Mouse (Mus musculus) limb, embryonic 13.5 days (tissue): ENCODE measurements around the gene Fbxl17. TPM values are rescaled to one million over a fixed set of nuclear protein-coding genes. Genes with fewer than 3 reads are reported as not detected.

Experiments used
- ATAC-seq: fragments of 200-750 bp; cut with Nextera tagmentation; 2 replicates; pipeline ENCODE4 v1.8.0; 2017; ENCODE audit warnings: low read depth, moderate number of reproducible peaks, moderate TSS enrichment; ENCODE audit not compliant: low FRiP score
- H3K27ac ChIP-seq: fragments of 300-500 bp; sonication (generic); 2 replicates; pipeline ENCODE4 v1.5.1; 2015; ENCODE audit warnings: inconsistent platforms, mild to moderate bottlenecking, moderate library complexity
- H3K27me3 ChIP-seq: fragments of 300-500 bp; sonication (generic); 2 replicates; pipeline ENCODE4 v1.6.1; 2015; ENCODE audit warnings: mild to moderate bottlenecking, inconsistent platforms
- H3K36me3 ChIP-seq: fragments of 300-500 bp; sonication (generic); 2 replicates; pipeline ENCODE4 v1.6.1; 2015; ENCODE audit warnings: inconsistent platforms, mild to moderate bottlenecking, moderate library complexity
- H3K4me1 ChIP-seq: fragments of 300-500 bp; sonication (generic); 2 replicates; pipeline ENCODE4 v1.6.1; 2015; ENCODE audit warnings: inconsistent platforms
- H3K4me2 ChIP-seq: fragments of 300-500 bp; sonication (generic); replicated peaks from 2 replicates; pipeline ENCODE4 v1.6.1; 2015; ENCODE audit warnings: inconsistent platforms, mild to moderate bottlenecking, moderate library complexity
- H3K4me3 ChIP-seq: fragments of 300-500 bp; sonication (generic); 2 replicates; pipeline ENCODE4 v1.5.1; 2015; ENCODE audit warnings: moderate library complexity, mild to moderate bottlenecking, inconsistent platforms
- H3K9ac ChIP-seq: fragments of 300-500 bp; sonication (generic); 2 replicates; pipeline ENCODE4 v1.6.1; 2015; ENCODE audit warnings: mild to moderate bottlenecking, inconsistent platforms
- H3K9me3 ChIP-seq: fragments of 300-500 bp; sonication (generic); 2 replicates; pipeline ENCODE4 v1.6.1; 2016; ENCODE audit warnings: inconsistent platforms
- WGBS: fragments of 180-500 bp; shearing (Covaris S2); methylation state at CpG from one replicate; pipeline ENCODE4 v1.1.7; 2015; 5-methylcytosine and 5-hydroxymethylcytosine counted together
- polyA plus RNA-seq: library from polyadenylated mRNA; unstranded; fragments of >200 nt; fragmentation: Nextera tagmentation; extraction: Ambion mirVana; gene quantifications from 2 replicates; pipeline ENCODE4 v1.2.1, GENCODE M21; 2015

Fbxl17 gene
- polyA plus RNA-seq, 1 experiment from 2014 or later, result 8.1 TPM

- Histone ChIP-seq H3K4me1 (peaks cover 15% of the 10 kb centered on the region), H3K4me3 (no peak overlapping the region), H3K36me3 (no peaks in the 10 kb centered on the region), H3K27ac (no peak overlapping the region), H3K27me3 (no peaks in the 10 kb centered on the region), H3K4me2 (no peak overlapping the region), H3K9ac (no peak overlapping the region), H3K9me3 (0 out of 2 replicates have a peak, but pooled peaks cover 4% of the 10 kb centered on the region)
- ATAC-seq, result no peak
- WGBS, result 77% methylated on average over 12 of the region's 12 CpGs
Measured at GRCm38 (mm10) chr17:63315646-63316480, 184.0 kb downstream of the Fbxl17 start.

- 0 out of 2 replicates have a peak, but pooled peaks cover 4% of the 10 kb centered on the region for H3K9me3 ChIP-seq
- no peaks in the 10 kb centered on the region for H3K27me3 ChIP-seq
- no peaks in the 10 kb centered on the region for H3K36me3 ChIP-seq
- H3K9ac ChIP-seq, result no peak overlapping the region
- H3K4me2 ChIP-seq, result no peak overlapping the region
- H3K4me3 ChIP-seq, result no peak overlapping the region
- no peak for ATAC-seq
- WGBS, result 95% methylated on average over 3 of the region's 3 CpGs
- H3K4me1 ChIP-seq, result peaks cover 17% of the 10 kb centered on the region
- no peak overlapping the region for H3K27ac ChIP-seq
Measured at GRCm38 (mm10) chr17:63312804-63313203, 187.0 kb downstream of the Fbxl17 start.

- Histone ChIP-seq H3K4me2 (no peak overlapping the region), H3K4me1 (peaks cover 12% of the 10 kb centered on the region), H3K9ac (no peak overlapping the region), H3K36me3 (no peaks in the 10 kb centered on the region), H3K4me3 (no peak overlapping the region), H3K27me3 (no peaks in the 10 kb centered on the region), H3K9me3 (0 out of 2 replicates have a peak, but pooled peaks cover 4% of the 10 kb centered on the region), H3K27ac (no peak overlapping the region)
- WGBS, result 86% methylated on average over 10 of the region's 10 CpGs
- ATAC-seq, result no peak
Measured at GRCm38 (mm10) chr17:63312330-63312729, 187.5 kb downstream of the Fbxl17 start.

- H3K27me3 ChIP-seq, result no peaks in the 10 kb centered on the region
- 0 out of 2 replicates have a peak, but pooled peaks cover 4% of the 10 kb centered on the region for H3K9me3 ChIP-seq
- 74% methylated on average over 3 of the region's 3 CpGs for WGBS
- peaks cover 12% of the 10 kb centered on the region for H3K4me1 ChIP-seq
- H3K4me3 ChIP-seq, result no peak overlapping the region
- no peaks in the 10 kb centered on the region for H3K36me3 ChIP-seq
- H3K27ac ChIP-seq, result no peak overlapping the region
- no peak for ATAC-seq
- no peak overlapping the region for H3K9ac ChIP-seq
- H3K4me2 ChIP-seq, result no peak overlapping the region
Measured at GRCm38 (mm10) chr17:63311613-63312012, 188.2 kb downstream of the Fbxl17 start.

DNA sequence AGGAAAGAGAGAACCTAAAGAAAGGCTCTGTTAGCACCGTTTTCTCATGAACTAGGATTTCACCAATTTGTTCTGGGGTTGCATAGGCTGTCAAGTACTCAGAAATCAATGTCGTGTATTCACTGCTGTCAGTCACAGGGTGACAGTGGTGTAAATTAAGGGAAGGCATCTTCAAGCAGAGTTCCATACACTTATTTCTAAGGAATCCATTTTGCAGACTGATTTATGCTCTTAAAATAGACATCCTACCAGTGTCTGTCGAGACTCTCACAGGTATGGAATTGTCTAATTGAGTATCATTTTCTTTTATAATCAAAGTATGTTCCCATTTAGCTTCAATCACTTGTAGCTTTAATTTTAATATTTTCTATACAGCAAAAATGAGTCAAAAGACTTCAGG is 189.8 kb downstream of the Fbxl17 start:
- H3K27me3 ChIP-seq, result no peaks in the 10 kb centered on the region
- H3K4me2 ChIP-seq, result no peak overlapping the region
- no peak overlapping the region for H3K9ac ChIP-seq
- ATAC-seq, result no peak
- H3K4me3 ChIP-seq, result no peak overlapping the region
- 70% methylated on average over 3 of the region's 3 CpGs for WGBS
- H3K4me1 ChIP-seq, result peaks cover 15% of the 10 kb centered on the region; the same call in 1 of the 2 replicates
- H3K36me3 ChIP-seq, result no peaks in the 10 kb centered on the region
- H3K27ac ChIP-seq, result no peak overlapping the region
- H3K9me3 ChIP-seq, result 0 out of 2 replicates have a peak, but pooled peaks cover 4% of the 10 kb centered on the region

GRCm38 (mm10) chr17:63303862-63304261 is 196.0 kb downstream of the Fbxl17 start:
- 66% methylated on average over 4 of the region's 4 CpGs for WGBS
- Histone ChIP-seq H3K9me3 (no peaks in the 10 kb centered on the region), H3K4me2 (no peak overlapping the region), H3K4me1 (peaks cover 35% of the 10 kb centered on the region), H3K9ac (no peak overlapping the region), H3K27ac (no peak overlapping the region), H3K4me3 (no peak overlapping the region), H3K27me3 (no peaks in the 10 kb centered on the region), H3K36me3 (no peaks in the 10 kb centered on the region)
- no peak for ATAC-seq

- no peak overlapping the region for H3K9ac ChIP-seq
- no peak overlapping the region for H3K4me3 ChIP-seq
- H3K27me3 ChIP-seq, result no peaks in the 10 kb centered on the region
- peaks cover 35% of the 10 kb centered on the region for H3K4me1 ChIP-seq
- no peaks in the 10 kb centered on the region for H3K36me3 ChIP-seq
- no peak for ATAC-seq
- no peak overlapping the region for H3K27ac ChIP-seq
- no peaks in the 10 kb centered on the region; the same call in 1 of the 2 replicates for H3K9me3 ChIP-seq
- WGBS, result 70% methylated on average over 12 of the region's 12 CpGs
- H3K4me2 ChIP-seq, result no peak overlapping the region
Measured at GRCm38 (mm10) chr17:63301822-63302393, 197.9 kb downstream of the Fbxl17 start.

DNA sequence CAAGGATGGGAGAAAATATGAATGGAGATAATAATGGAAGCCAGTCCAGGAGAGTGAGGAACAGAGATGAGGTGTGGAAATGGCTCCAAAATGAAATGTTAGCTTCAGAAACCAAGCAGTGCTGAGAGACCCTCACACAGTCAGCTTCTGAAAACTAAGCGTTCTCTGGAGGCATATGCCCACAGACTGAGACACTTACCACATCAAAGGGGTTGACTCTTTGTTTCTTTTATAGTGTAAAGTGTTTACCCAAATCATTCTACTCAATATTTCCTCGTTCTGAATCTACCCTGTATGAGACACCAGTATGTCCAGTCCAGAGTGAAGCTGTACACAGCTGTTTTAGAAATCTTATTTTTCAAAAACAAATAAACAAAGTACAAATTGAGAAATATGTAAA is 204.3 kb downstream of the Fbxl17 start:
- Histone ChIP-seq H3K27ac (no peak overlapping the region), H3K4me1 (peaks cover 6% of the 10 kb centered on the region), H3K27me3 (no peaks in the 10 kb centered on the region), H3K4me3 (no peak overlapping the region), H3K36me3 (no peaks in the 10 kb centered on the region), H3K9me3 (no peaks in the 10 kb centered on the region; the same call in 1 of the 2 replicates), H3K9ac (no peak overlapping the region), H3K4me2 (no peak overlapping the region)
- 38% methylated on average over 2 of the region's 2 CpGs for WGBS
- ATAC-seq, result no peak

GRCm38 (mm10) chr17:63294961-63295360 is 204.9 kb downstream of the Fbxl17 start:
- H3K27me3 ChIP-seq, result no peaks in the 10 kb centered on the region
- H3K4me2 ChIP-seq, result no peak overlapping the region
- ATAC-seq, result no peak
- peaks cover 6% of the 10 kb centered on the region for H3K4me1 ChIP-seq
- no peak overlapping the region for H3K27ac ChIP-seq
- H3K4me3 ChIP-seq, result no peak overlapping the region
- no peaks in the 10 kb centered on the region; the same call in 1 of the 2 replicates for H3K9me3 ChIP-seq
- 27% methylated on average over 3 of the region's 3 CpGs for WGBS
- no peaks in the 10 kb centered on the region for H3K36me3 ChIP-seq
- H3K9ac ChIP-seq, result no peak overlapping the region

DNA sequence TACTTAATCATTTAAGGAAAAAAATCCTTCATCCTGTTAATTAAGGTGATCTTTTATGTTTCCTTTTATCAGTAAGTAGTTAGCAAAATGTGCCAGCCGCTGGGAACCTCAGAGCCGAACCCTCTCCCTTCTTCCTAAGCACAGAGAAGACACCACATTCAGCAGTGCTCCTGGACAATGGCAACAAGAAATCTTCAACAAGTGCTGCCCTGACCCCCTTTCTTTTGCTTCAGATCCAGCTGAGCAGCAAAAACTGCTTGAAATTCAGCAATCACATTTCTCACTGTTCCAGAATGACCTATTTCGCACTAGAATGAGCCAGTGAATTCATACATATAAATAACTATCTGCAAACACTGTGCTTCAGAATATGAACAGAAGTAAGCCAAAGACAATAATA is 205.8 kb downstream of the Fbxl17 start:
- Histone ChIP-seq H3K27me3 (no peaks in the 10 kb centered on the region), H3K9me3 (no peaks in the 10 kb centered on the region; the same call in 1 of the 2 replicates), H3K27ac (no peak overlapping the region), H3K4me1 (peaks cover 6% of the 10 kb centered on the region), H3K9ac (no peak overlapping the region), H3K4me2 (no peak overlapping the region), H3K4me3 (no peak overlapping the region), H3K36me3 (no peaks in the 10 kb centered on the region)
- 76% methylated on average over 3 of the region's 3 CpGs for WGBS
- ATAC-seq, result no peak

- H3K4me3 ChIP-seq, result no peak overlapping the region
- H3K4me1 ChIP-seq, result peaks cover 12% of the 10 kb centered on the region
- H3K27ac ChIP-seq, result no peak overlapping the region
- H3K4me2 ChIP-seq, result no peak overlapping the region
- no peak for ATAC-seq
- H3K27me3 ChIP-seq, result no peaks in the 10 kb centered on the region
- WGBS, result 81% methylated on average over 1 of the region's 1 CpGs
- H3K36me3 ChIP-seq, result no peaks in the 10 kb centered on the region
- no peaks in the 10 kb centered on the region for H3K9me3 ChIP-seq
- no peak overlapping the region for H3K9ac ChIP-seq
Measured at GRCm38 (mm10) chr17:63289317-63289913, 210.4 kb downstream of the Fbxl17 start.

DNA sequence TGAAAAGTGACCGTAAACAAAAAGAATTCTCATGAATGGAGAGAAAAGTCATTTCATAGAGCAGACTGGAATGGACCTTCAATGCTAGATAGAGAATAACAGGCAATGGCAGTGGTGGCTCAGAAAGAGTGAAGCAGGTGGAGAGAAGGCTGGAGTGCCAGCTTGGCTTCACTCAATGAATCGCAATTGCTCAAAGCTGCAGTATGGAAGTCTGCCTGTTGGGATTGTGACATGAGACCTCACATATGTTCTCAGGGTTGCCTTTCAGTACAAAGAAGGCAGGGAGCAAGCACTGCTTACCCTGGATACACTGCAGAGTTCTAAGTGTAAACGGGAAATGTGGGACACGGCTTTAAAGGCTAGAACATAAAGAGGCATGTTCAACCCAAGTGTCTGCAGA is 211.0 kb downstream of the Fbxl17 start:
- Histone ChIP-seq H3K9ac (no peak overlapping the region), H3K36me3 (no peaks in the 10 kb centered on the region), H3K4me1 (peaks cover 12% of the 10 kb centered on the region), H3K27ac (no peak overlapping the region), H3K4me2 (no peak overlapping the region), H3K9me3 (no peaks in the 10 kb centered on the region), H3K4me3 (no peak overlapping the region), H3K27me3 (no peaks in the 10 kb centered on the region)
- no peak for ATAC-seq
- 90% methylated on average over 4 of the region's 4 CpGs for WGBS
